Mouse (Mus musculus): ENCODE data around the gene Nisch. TPM values are rescaled to one million over a fixed set of nuclear protein-coding genes. Genes with fewer than 3 reads are reported as not detected.

The Nisch gene
- polyA plus RNA-seq, 1 experiment from 2014 or later = 331 TPM

DNA sequence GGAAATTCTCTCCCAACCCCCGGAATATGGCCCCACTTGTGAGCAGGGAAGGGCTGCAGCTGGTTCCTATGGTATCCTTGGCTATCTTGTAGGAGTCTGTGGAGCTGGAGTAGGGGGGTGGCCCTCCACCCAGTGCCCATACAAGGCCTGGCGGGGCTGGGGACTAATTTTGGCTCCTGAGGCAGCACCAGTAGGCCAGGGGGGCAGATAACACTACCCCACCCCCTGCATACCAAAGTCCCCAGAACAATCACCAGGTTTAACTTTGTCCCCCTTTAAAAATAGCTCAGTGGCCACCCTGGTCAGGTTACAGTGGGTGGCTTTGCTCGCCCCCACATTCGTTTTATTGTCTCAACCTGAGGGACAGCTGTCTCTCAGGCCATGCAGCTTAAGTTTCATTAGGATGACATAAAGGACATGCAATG, 7.6 kb downstream of the Nisch start:
- H3K4me1 ChIP-seq (ENCODE audit: control insufficient read depth, insufficient read depth, low read length) = peaks cover 45% of the 10 kb centered on the region
- peak overlapping the region; percentile 95 for H3K27ac ChIP-seq (ENCODE audit: low read length)
- WGBS = 38% methylated on average over 4 of the region's 4 CpGs
- H3K9ac ChIP-seq (ENCODE audit: low read length) = peak overlapping the region; percentile 87
- no peaks in the 10 kb centered on the region for H3K9me3 ChIP-seq (replicated peaks; ENCODE audit: control insufficient read depth, low read length)
- H3K4me3 ChIP-seq (ENCODE audit: low read length) = peak overlapping the region; percentile 85
- peak overlapping the region; percentile 92 for H3K4me2 ChIP-seq (ENCODE audit: low read depth, low read length)
- no peaks in the 10 kb centered on the region for H3K27me3 ChIP-seq (ENCODE audit: control insufficient read depth, insufficient read depth, low read length)
- H3K36me3 ChIP-seq (ENCODE audit: control insufficient read depth, insufficient read depth) = peaks cover 2% of the 10 kb centered on the region; the same call in 1 of the 2 replicates
- ATAC-seq (replicated peaks; ENCODE audit: extremely low read depth, insufficient read depth, low FRiP score) = peak; percentile 80

DNA sequence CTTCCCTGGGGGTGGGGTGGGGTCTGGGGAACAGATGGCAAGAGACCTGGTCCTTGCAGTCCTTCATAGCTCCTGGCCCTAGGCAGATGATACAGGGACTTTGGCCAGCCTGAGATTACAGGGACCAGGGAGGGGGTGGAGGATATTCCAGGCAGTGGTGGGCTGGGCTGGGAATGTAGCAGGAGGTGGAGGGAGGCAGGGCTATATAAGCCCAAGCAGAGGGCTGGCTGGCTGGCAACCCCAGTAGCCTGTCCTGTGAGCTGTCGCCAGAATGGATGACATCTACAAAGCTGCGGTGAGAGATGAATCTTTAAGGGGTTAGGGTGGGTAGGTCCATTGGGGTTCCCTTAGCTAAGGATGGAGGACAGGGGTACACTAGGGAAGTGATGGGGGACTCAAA, 8.7 kb downstream of the Nisch start, which contains the start of gene Tnnc1:
Gene Tnnc1, plus strand, starts transcription at position 229 of the 400 bp plus-strand sequence.
- H3K27ac ChIP-seq (ENCODE audit: low read length) = peak within 1 kb of the TSS; percentile 95
- H3K36me3 ChIP-seq (ENCODE audit: control insufficient read depth, insufficient read depth) = peaks cover 9% of the 10 kb centered on the region
- H3K9me3 ChIP-seq (replicated peaks; ENCODE audit: control insufficient read depth, low read length) = no peaks in the 10 kb centered on the region
- peak within 1 kb of the TSS; percentile 85 for H3K4me3 ChIP-seq (ENCODE audit: low read length)
- peak within 1 kb of the TSS; percentile 92 for H3K4me2 ChIP-seq (ENCODE audit: low read depth, low read length)
- 31% methylated on average over 2 of the region's 2 CpGs for WGBS
- H3K9ac ChIP-seq (ENCODE audit: low read length) = peak within 1 kb of the TSS; percentile 98
- H3K4me1 ChIP-seq (ENCODE audit: control insufficient read depth, insufficient read depth, low read length) = peaks cover 41% of the 10 kb centered on the region
- no peaks in the 10 kb centered on the region for H3K27me3 ChIP-seq (ENCODE audit: control insufficient read depth, insufficient read depth, low read length)
- peak; percentile 20; the same call in 1 of the 2 replicates for ATAC-seq (replicated peaks; ENCODE audit: extremely low read depth, insufficient read depth, low FRiP score)

- peak overlapping the region; percentile 92 for H3K4me2 ChIP-seq (ENCODE audit: low read depth, low read length)
- peak overlapping the region; percentile 85 for H3K4me3 ChIP-seq (ENCODE audit: low read length)
- peaks cover 18% of the 10 kb centered on the region for H3K36me3 ChIP-seq (ENCODE audit: control insufficient read depth, insufficient read depth)
- peak overlapping the region; percentile 98 for H3K9ac ChIP-seq (ENCODE audit: low read length)
- WGBS = 66% methylated on average over 13 of the region's 13 CpGs
- ATAC-seq (replicated peaks; ENCODE audit: extremely low read depth, insufficient read depth, low FRiP score) = no peak
- H3K4me1 ChIP-seq (ENCODE audit: control insufficient read depth, insufficient read depth, low read length) = peaks cover 32% of the 10 kb centered on the region
- H3K9me3 ChIP-seq (replicated peaks; ENCODE audit: control insufficient read depth, low read length) = no peaks in the 10 kb centered on the region
- no peaks in the 10 kb centered on the region for H3K27me3 ChIP-seq (ENCODE audit: control insufficient read depth, insufficient read depth, low read length)
- H3K27ac ChIP-seq (ENCODE audit: low read length) = peak overlapping the region; percentile 95
Measured at GRCm38 (mm10) chr14:31207070-31207830, 9.5 kb downstream of the Nisch start.

DNA sequence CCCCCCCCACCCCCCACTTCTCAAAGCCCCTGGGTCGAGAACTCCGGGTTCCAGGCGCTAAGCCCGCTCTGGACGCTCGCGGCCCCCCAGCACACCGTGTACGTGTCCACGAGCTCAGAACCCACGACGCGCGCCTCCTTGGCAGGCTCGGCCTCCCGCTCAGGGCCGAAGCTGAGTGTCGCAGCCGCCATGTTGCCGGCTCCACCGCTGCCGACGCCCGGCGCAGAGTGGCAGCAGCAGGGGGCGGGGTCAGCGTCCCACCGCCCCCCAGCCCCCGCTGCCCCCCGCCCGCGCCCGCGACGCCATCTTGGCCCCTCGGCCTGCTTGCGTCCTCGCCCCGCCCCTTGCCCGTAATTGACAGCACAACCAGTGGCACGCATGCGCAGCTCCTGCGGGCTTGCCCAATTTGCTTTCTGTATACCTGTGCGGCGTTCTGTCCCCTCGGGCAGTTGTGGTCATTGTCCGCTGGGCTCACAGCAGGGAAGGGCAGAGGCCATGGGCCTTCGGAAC, 10.2 kb downstream of the Nisch start:
- WGBS = under 1% methylated on average over 48 of the region's 48 CpGs
- no peaks in the 10 kb centered on the region for H3K9me3 ChIP-seq (replicated peaks; ENCODE audit: control insufficient read depth, low read length)
- ATAC-seq (replicated peaks; ENCODE audit: extremely low read depth, insufficient read depth, low FRiP score) = peak; percentile 42
- H3K4me3 ChIP-seq (ENCODE audit: low read length) = peak overlapping the region; percentile 85
- H3K27me3 ChIP-seq (ENCODE audit: control insufficient read depth, insufficient read depth, low read length) = no peaks in the 10 kb centered on the region
- H3K9ac ChIP-seq (ENCODE audit: low read length) = peak overlapping the region; percentile 98
- H3K4me1 ChIP-seq (ENCODE audit: control insufficient read depth, insufficient read depth, low read length) = peaks cover 26% of the 10 kb centered on the region
- peak overlapping the region; percentile 92 for H3K4me2 ChIP-seq (ENCODE audit: low read depth, low read length)
- H3K36me3 ChIP-seq (ENCODE audit: control insufficient read depth, insufficient read depth) = peaks cover 23% of the 10 kb centered on the region
- H3K27ac ChIP-seq (ENCODE audit: low read length) = peak overlapping the region; percentile 95

DNA sequence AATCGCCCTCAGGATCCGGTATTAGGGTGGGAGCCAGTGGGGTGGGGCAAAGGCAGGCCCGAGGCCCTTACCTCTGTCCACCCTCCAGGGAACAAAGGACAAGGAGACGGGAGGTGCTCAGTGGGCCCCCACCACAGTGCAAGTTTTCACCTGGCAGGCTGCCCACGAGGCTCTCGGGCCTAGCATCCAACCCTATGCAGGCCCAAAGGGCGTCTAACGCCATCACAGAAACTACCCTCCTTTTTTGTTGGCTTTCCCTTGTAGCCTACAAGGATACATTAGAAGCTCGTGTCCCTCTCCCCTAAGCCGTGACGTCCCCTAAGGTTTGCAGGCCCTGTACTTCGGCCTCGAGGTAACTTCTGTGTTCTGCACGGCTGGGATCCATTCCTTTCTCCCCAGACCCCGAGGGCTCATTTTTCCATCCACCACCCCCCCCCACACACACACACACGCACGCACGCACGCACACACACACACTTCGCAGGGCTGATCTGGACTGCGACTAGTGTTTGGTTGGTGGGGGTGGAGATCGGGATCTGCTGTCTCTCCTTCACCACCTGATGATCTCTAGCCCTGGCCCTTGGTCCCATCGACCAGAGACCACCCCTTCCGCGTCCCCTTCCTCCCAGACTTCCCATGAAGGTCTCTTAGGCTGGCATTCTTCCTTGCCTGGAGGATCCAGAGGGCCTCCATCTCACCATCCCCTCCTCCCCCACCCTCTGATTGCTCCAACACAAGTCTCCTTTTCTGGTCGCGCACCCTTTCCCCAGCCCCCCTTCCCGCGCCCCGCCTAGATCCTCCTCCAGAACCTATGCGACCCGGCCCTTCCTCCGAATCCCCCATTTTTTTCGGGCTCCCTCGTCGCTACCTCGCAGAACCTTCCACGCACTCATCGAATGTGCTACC, 10.9 kb downstream of the Nisch start:
- WGBS = under 1% methylated on average over 39 of the region's 39 CpGs
- Histone ChIP-seq H3K4me3 (ENCODE audit: low read length) (peak overlapping the region; percentile 85), H3K27ac (ENCODE audit: low read length) (peak overlapping the region; percentile 95), H3K36me3 (ENCODE audit: control insufficient read depth, insufficient read depth) (peaks cover 26% of the 10 kb centered on the region), H3K4me1 (ENCODE audit: control insufficient read depth, insufficient read depth, low read length) (peaks cover 23% of the 10 kb centered on the region), H3K27me3 (ENCODE audit: control insufficient read depth, insufficient read depth, low read length) (no peaks in the 10 kb centered on the region), H3K4me2 (ENCODE audit: low read depth, low read length) (peak overlapping the region; percentile 92), H3K9ac (ENCODE audit: low read length) (peak overlapping the region; percentile 98), H3K9me3 (replicated peaks; ENCODE audit: control insufficient read depth, low read length) (no peaks in the 10 kb centered on the region)
- ATAC-seq (replicated peaks; ENCODE audit: extremely low read depth, insufficient read depth, low FRiP score) = peak; percentile 10

DNA sequence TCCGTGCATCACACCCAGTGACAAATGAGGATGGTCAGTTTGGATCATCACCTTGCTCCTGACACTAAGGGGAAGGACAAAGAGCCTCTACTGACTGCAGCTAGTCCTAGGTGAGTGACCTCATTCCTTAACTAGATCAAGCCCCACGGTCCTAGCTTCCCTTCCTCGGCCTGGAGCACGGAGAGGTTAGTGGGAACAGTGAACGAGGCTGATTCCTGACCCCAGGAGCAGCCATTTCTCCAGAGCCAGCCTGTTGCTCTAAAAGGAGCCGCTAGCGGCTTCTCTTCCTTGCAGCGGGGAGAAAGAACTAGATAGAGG, 11.5 kb downstream of the Nisch start:
- Histone ChIP-seq H3K36me3 (ENCODE audit: control insufficient read depth, insufficient read depth) (peaks cover 31% of the 10 kb centered on the region), H3K4me1 (ENCODE audit: control insufficient read depth, insufficient read depth, low read length) (peaks cover 25% of the 10 kb centered on the region), H3K4me3 (ENCODE audit: low read length) (peak overlapping the region; percentile 85), H3K27ac (ENCODE audit: low read length) (peak overlapping the region; percentile 95), H3K27me3 (ENCODE audit: control insufficient read depth, insufficient read depth, low read length) (no peaks in the 10 kb centered on the region), H3K9ac (ENCODE audit: low read length) (peak overlapping the region; percentile 98), H3K4me2 (ENCODE audit: low read depth, low read length) (peak overlapping the region; percentile 92), H3K9me3 (replicated peaks; ENCODE audit: control insufficient read depth, low read length) (no peaks in the 10 kb centered on the region)
- 7% methylated on average over 8 of the region's 8 CpGs for WGBS
- ATAC-seq (replicated peaks; ENCODE audit: extremely low read depth, insufficient read depth, low FRiP score) = no peak

DNA sequence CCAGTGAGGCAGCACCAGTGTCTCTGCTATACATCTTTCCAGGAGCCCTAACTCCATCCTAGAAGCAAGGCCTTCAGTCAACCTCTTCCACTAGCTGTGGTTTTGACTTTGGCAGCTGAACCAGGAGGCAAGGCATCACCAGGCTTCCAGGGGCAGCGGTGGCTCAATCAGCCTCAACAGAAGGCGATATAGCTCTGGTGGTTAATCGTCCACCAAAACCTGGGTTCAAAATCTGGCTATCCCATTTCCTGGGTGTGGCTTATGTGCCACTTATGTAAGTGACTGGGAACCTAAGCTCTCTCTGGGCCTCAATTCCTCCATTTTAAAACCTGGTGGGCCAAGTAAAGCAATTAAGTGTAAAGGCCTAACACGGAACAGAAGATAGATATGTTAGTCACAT, 11.9 kb downstream of the Nisch start:
- peaks cover 26% of the 10 kb centered on the region for H3K4me1 ChIP-seq (ENCODE audit: control insufficient read depth, insufficient read depth, low read length)
- peak overlapping the region; percentile 85 for H3K4me3 ChIP-seq (ENCODE audit: low read length)
- ATAC-seq (replicated peaks; ENCODE audit: extremely low read depth, insufficient read depth, low FRiP score) = no peak

DNA sequence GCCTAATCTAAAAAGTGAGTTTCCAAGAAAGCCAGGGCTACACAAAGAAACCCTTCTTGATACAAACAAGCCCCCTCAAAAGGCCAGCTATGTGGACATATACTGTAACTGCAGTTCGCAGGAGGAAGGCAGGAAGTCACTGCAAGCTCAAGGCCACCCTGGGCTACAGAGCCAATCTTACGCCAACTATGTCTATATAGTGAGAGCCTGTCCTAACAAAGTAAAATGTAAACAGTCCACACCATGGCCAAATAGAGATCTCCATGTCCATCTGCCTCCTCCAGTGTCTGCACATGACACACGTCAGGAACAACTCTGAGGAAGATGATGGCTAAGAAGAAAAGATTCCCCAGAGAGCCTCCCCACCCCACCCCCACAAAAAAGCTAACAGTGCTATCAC, 16.7 kb downstream of the Nisch start:
- Histone ChIP-seq H3K27me3 (ENCODE audit: control insufficient read depth, insufficient read depth, low read length) (no peaks in the 10 kb centered on the region), H3K9me3 (replicated peaks; ENCODE audit: control insufficient read depth, low read length) (no peaks in the 10 kb centered on the region), H3K36me3 (ENCODE audit: control insufficient read depth, insufficient read depth) (peaks cover 40% of the 10 kb centered on the region), H3K9ac (ENCODE audit: low read length) (no peak overlapping the region), H3K27ac (ENCODE audit: low read length) (no peak overlapping the region), H3K4me2 (ENCODE audit: low read depth, low read length) (no peak overlapping the region), H3K4me3 (ENCODE audit: low read length) (no peak overlapping the region), H3K4me1 (ENCODE audit: control insufficient read depth, insufficient read depth, low read length) (peaks cover 47% of the 10 kb centered on the region)
- no peak for ATAC-seq (replicated peaks; ENCODE audit: extremely low read depth, insufficient read depth, low FRiP score)
- WGBS = 74% methylated on average over 3 of the region's 3 CpGs

More for the DNA sequence above, 11.9 kb downstream of the Nisch start:
- Histone ChIP-seq H3K9ac (ENCODE audit: low read length) (peak overlapping the region; percentile 98), H3K27ac (ENCODE audit: low read length) (peak overlapping the region; percentile 95), H3K27me3 (ENCODE audit: control insufficient read depth, insufficient read depth, low read length) (no peaks in the 10 kb centered on the region), H3K4me2 (ENCODE audit: low read depth, low read length) (peak overlapping the region; percentile 92), H3K36me3 (ENCODE audit: control insufficient read depth, insufficient read depth) (peaks cover 33% of the 10 kb centered on the region), H3K9me3 (replicated peaks; ENCODE audit: control insufficient read depth, low read length) (no peaks in the 10 kb centered on the region)
- 51% methylated on average over 4 of the region's 4 CpGs for WGBS
